Mouse (Mus musculus): Measurements from ENCODE around the gene Zbtb4. TPM values are rescaled to one million over a fixed set of nuclear protein-coding genes. Genes with fewer than 3 reads are reported as not detected.

The Zbtb4 gene
- polyA plus RNA-seq, 1 experiment from 2014 or later = 1.2 TPM

GRCm38 (mm10) chr11:69795168-69795982 lies 29.7 kb downstream of the Zbtb4 start, which contains the start of gene Chrnb1:
TSS of gene Chrnb1 (minus strand) at chr11:69795943.
- H3K36me3 ChIP-seq = no peaks in the 10 kb centered on the region
- peak within 1 kb of the TSS; percentile 60 for H3K4me3 ChIP-seq
- peak; percentile 91 for DNase-seq (ENCODE audit: low spot score)
- peaks cover 35% of the 10 kb centered on the region for H3K4me1 ChIP-seq (replicated peaks)
- peaks cover 75% of the 10 kb centered on the region for H3K27me3 ChIP-seq (ENCODE audit: insufficient read depth, poor library complexity, severe bottlenecking)
- peak within 1 kb of the TSS; percentile 79 for H3K27ac ChIP-seq
- WGBS = 2% methylated on average over 52 of the region's 52 CpGs
- no peaks in the 10 kb centered on the region for H3K9me3 ChIP-seq

- Histone ChIP-seq H3K9me3 (no peaks in the 10 kb centered on the region), H3K27me3 (ENCODE audit: insufficient read depth, poor library complexity, severe bottlenecking) (peaks cover 81% of the 10 kb centered on the region)
- 4% methylated on average over 13 of the region's 13 CpGs for WGBS
Observed at GRCm38 (mm10) chr11:69795983-69796435, 30.3 kb downstream of the Zbtb4 start.

DNA sequence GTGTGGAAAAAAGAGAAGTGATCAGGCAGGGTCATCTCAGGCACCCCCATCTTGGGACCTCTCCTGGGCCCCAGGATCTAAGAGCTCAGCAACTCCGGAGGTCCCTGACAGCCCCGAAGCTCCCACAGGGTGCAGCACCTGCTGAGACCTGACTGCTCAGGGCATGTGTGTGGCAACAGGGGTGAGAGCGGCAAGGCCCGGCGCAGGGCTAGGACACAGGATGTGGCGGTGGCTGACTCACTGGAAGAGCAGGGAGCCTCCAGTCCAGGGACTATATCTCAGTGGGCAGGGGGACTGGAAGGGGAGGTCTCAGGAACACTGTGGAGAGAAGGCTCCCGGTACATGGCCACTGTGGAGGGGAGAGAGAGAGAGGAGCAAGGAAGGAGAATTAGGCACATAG lies 32.2 kb downstream of the Zbtb4 start:
- Histone ChIP-seq H3K4me1 (replicated peaks) (peaks cover 60% of the 10 kb centered on the region), H3K27ac (no peak overlapping the region), H3K27me3 (ENCODE audit: insufficient read depth, poor library complexity, severe bottlenecking) (peaks cover 91% of the 10 kb centered on the region)

More at GRCm38 (mm10) chr11:69795983-69796435, 30.3 kb downstream of the Zbtb4 start:
- no peak for DNase-seq (ENCODE audit: low spot score)
- Histone ChIP-seq H3K4me3 (peak overlapping the region; percentile 60), H3K27ac (peak overlapping the region; percentile 79), H3K36me3 (no peaks in the 10 kb centered on the region), H3K4me1 (replicated peaks) (peaks cover 41% of the 10 kb centered on the region)

GRCm38 (mm10) chr11:69799394-69800137 lies 33.9 kb downstream of the Zbtb4 start:
- Histone ChIP-seq H3K27ac (peak overlapping the region; percentile 96), H3K9me3 (no peaks in the 10 kb centered on the region), H3K4me3 (peak overlapping the region; percentile 66), H3K27me3 (ENCODE audit: insufficient read depth, poor library complexity, severe bottlenecking) (peaks cover 91% of the 10 kb centered on the region), H3K36me3 (no peaks in the 10 kb centered on the region), H3K4me1 (replicated peaks) (peaks cover 77% of the 10 kb centered on the region)
- DNase-seq (ENCODE audit: low spot score) = peak; percentile 66
- WGBS = 18% methylated on average over 12 of the region's 12 CpGs

More for the DNA sequence above, 32.2 kb downstream of the Zbtb4 start:
- no peak overlapping the region for H3K4me3 ChIP-seq
- H3K9me3 ChIP-seq = no peaks in the 10 kb centered on the region
- 78% methylated on average over 7 of the region's 7 CpGs for WGBS
- H3K36me3 ChIP-seq = no peaks in the 10 kb centered on the region
- no peak for DNase-seq (ENCODE audit: low spot score)

- peak overlapping the region; percentile 66 for H3K4me3 ChIP-seq
- H3K4me1 ChIP-seq (replicated peaks) = peaks cover 81% of the 10 kb centered on the region
- peaks cover 96% of the 10 kb centered on the region for H3K27me3 ChIP-seq (ENCODE audit: insufficient read depth, poor library complexity, severe bottlenecking)
- H3K36me3 ChIP-seq = no peaks in the 10 kb centered on the region
- H3K27ac ChIP-seq = peak overlapping the region; percentile 96
- WGBS = 1% methylated on average over 11 of the region's 11 CpGs
- H3K9me3 ChIP-seq = no peaks in the 10 kb centered on the region
- DNase-seq (ENCODE audit: low spot score) = no peak
Observed at GRCm38 (mm10) chr11:69800138-69800391, 34.4 kb downstream of the Zbtb4 start.

GRCm38 (mm10) chr11:69800392-69801197 lies 34.9 kb downstream of the Zbtb4 start:
- peak; percentile 86 for DNase-seq (ENCODE audit: low spot score)
- H3K27me3 ChIP-seq (ENCODE audit: insufficient read depth, poor library complexity, severe bottlenecking) = peaks cover 99% of the 10 kb centered on the region
- under 1% methylated on average over 36 of the region's 36 CpGs for WGBS
- H3K4me3 ChIP-seq = peak overlapping the region; percentile 66
- H3K27ac ChIP-seq = peak overlapping the region; percentile 96
- peaks cover 77% of the 10 kb centered on the region for H3K4me1 ChIP-seq (replicated peaks)
- H3K36me3 ChIP-seq = no peaks in the 10 kb centered on the region
- no peaks in the 10 kb centered on the region for H3K9me3 ChIP-seq

DNA sequence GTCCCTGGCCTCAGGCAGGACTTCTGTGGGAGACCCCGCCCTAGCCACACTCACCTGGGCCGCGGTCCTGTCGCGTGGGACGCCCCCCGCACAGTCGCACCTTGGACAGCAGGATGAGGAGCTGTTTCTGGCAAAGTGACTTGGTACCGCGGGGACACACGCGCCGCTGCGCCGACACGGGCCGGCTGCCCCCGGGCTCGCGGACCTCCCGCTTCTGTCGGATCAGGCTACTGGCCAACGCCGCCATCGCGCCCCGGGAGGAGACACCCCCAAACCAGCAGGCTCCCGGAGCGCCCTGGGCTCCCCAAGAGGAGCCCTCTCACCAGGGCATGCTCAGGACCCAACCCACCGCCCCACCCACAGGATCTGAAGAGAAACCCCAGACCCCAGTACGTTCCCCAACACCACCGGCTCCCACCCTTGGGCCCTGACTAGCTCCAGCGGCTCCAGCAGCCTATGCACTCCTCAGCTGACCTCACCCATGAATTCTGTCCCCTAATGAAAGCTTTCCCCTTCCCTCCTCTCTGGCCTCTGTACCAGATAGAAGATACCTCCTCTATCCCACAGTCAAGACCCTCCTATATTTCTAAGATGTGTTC lies 35.8 kb downstream of the Zbtb4 start, which contains the start of gene Fgf11:
TSS of gene Fgf11 (minus strand) at position 479 of the 599 bp plus-strand sequence.
- DNase-seq (ENCODE audit: low spot score) = peak; percentile 30
- peaks cover 2% of the 10 kb centered on the region; the same call in 1 of the 2 replicates for H3K9me3 ChIP-seq
- peaks cover 71% of the 10 kb centered on the region for H3K4me1 ChIP-seq (replicated peaks)
- H3K4me3 ChIP-seq = peak within 1 kb of the TSS; percentile 66
- peaks cover 99% of the 10 kb centered on the region for H3K27me3 ChIP-seq (ENCODE audit: insufficient read depth, poor library complexity, severe bottlenecking)
- H3K36me3 ChIP-seq = no peaks in the 10 kb centered on the region
- WGBS = 1% methylated on average over 33 of the region's 33 CpGs
- peak within 1 kb of the TSS; percentile 96 for H3K27ac ChIP-seq

GRCm38 (mm10) chr11:69802648-69803105 lies 37.0 kb downstream of the Zbtb4 start:
- Histone ChIP-seq H3K27ac (peak overlapping the region; percentile 82), H3K36me3 (no peaks in the 10 kb centered on the region), H3K9me3 (peaks cover 4% of the 10 kb centered on the region; the same call in 1 of the 2 replicates), H3K27me3 (ENCODE audit: insufficient read depth, poor library complexity, severe bottlenecking) (peaks cover 97% of the 10 kb centered on the region), H3K4me3 (peak overlapping the region; percentile 66), H3K4me1 (replicated peaks) (peaks cover 71% of the 10 kb centered on the region)
- DNase-seq (ENCODE audit: low spot score) = peak; percentile 80
- WGBS = under 1% methylated on average over 33 of the region's 33 CpGs

GRCm38 (mm10) chr11:69803328-69803727 lies 37.6 kb downstream of the Zbtb4 start:
- Histone ChIP-seq H3K27ac (peak overlapping the region; percentile 72), H3K9me3 (peaks cover 4% of the 10 kb centered on the region; the same call in 1 of the 2 replicates), H3K4me3 (peak overlapping the region; percentile 66), H3K4me1 (replicated peaks) (peaks cover 67% of the 10 kb centered on the region), H3K27me3 (ENCODE audit: insufficient read depth, poor library complexity, severe bottlenecking) (peaks cover 91% of the 10 kb centered on the region), H3K36me3 (no peaks in the 10 kb centered on the region)
- WGBS = 3% methylated on average over 12 of the region's 12 CpGs
- no peak for DNase-seq (ENCODE audit: low spot score)

GRCm38 (mm10) chr11:69803786-69804651 lies 38.3 kb downstream of the Zbtb4 start:
- DNase-seq (ENCODE audit: low spot score) = peak; percentile 74
- Histone ChIP-seq H3K9me3 (peaks cover 4% of the 10 kb centered on the region; the same call in 1 of the 2 replicates), H3K4me3 (peak overlapping the region; percentile 66), H3K4me1 (replicated peaks) (peaks cover 61% of the 10 kb centered on the region), H3K27ac (peak overlapping the region; percentile 72), H3K36me3 (no peaks in the 10 kb centered on the region), H3K27me3 (ENCODE audit: insufficient read depth, poor library complexity, severe bottlenecking) (peaks cover 84% of the 10 kb centered on the region)
- 2% methylated on average over 60 of the region's 60 CpGs for WGBS

- H3K27ac ChIP-seq = no peak overlapping the region
- peaks cover 55% of the 10 kb centered on the region for H3K4me1 ChIP-seq (replicated peaks)
- DNase-seq (ENCODE audit: low spot score) = no peak
- H3K9me3 ChIP-seq = peaks cover 4% of the 10 kb centered on the region; the same call in 1 of the 2 replicates
- no peaks in the 10 kb centered on the region for H3K36me3 ChIP-seq
- peak overlapping the region; percentile 66 for H3K4me3 ChIP-seq
- 5% methylated on average over 12 of the region's 12 CpGs for WGBS
- H3K27me3 ChIP-seq (ENCODE audit: insufficient read depth, poor library complexity, severe bottlenecking) = peaks cover 79% of the 10 kb centered on the region
Observed at GRCm38 (mm10) chr11:69804652-69804940, 38.9 kb downstream of the Zbtb4 start.

All from hindbrain, embryonic 10.5 days (tissue).